Mouse (Mus musculus) C2C12 (cell line): ENCODE measurements around the gene Pan3. TPM values are rescaled to one million over a fixed set of nuclear protein-coding genes. Genes with fewer than 3 reads are reported as not detected.

Experiments
- H3K27me3 ChIP-seq: one replicate; pipeline ENCODE4 v1.6.1; 2011; ENCODE audit not compliant: control insufficient read depth, insufficient read depth, insufficient read length
- H3K36me3 ChIP-seq: one replicate; pipeline ENCODE4 v1.6.1; 2011; ENCODE audit not compliant: control insufficient read depth, insufficient read depth
- H3K4me3 ChIP-seq: one replicate; pipeline ENCODE4 v1.5.1; 2011; ENCODE audit warnings: mild to moderate bottlenecking, control low read depth; ENCODE audit not compliant: poor library complexity, insufficient read depth, severe bottlenecking
- H3K79me2 ChIP-seq: one replicate; pipeline ENCODE4 v1.6.1; 2011; ENCODE audit not compliant: control insufficient read depth, insufficient read depth
- H3K79me3 ChIP-seq: one replicate; pipeline ENCODE4 v1.6.1; 2011; ENCODE audit warnings: low read depth, control low read depth
- H3ac ChIP-seq: one replicate; pipeline ENCODE3; 2011; ENCODE audit warnings: low read depth; ENCODE audit not compliant: control insufficient read depth, insufficient read length
- CEBPB ChIP-seq: IDR thresholded peaks from one replicate; pipeline ENCODE4 v1.6.1; 2011; ENCODE audit warnings: low read depth, mild to moderate bottlenecking, control low read depth, moderate library complexity
- CTCF ChIP-seq: IDR thresholded peaks from one replicate; pipeline ENCODE4 v1.5.1; 2011; ENCODE audit not compliant: control insufficient read depth, insufficient read depth, insufficient read length
- FOSL1 ChIP-seq: IDR thresholded peaks from one replicate; pipeline ENCODE4 v1.8.0; 2011; ENCODE audit warnings: mild to moderate bottlenecking, low read length; ENCODE audit not compliant: poor library complexity, insufficient read depth, severe bottlenecking
- MAX ChIP-seq: IDR thresholded peaks from one replicate; pipeline ENCODE4 v1.6.1; 2011; ENCODE audit warnings: mild to moderate bottlenecking, control low read depth
- MYOD1 ChIP-seq: IDR thresholded peaks from one replicate; pipeline ENCODE4 v1.6.1; 2011; ENCODE audit warnings: low read depth; ENCODE audit not compliant: control insufficient read depth, insufficient read length
- MYOG ChIP-seq: IDR thresholded peaks from one replicate; pipeline ENCODE4 v1.6.1; 2011; ENCODE audit not compliant: control insufficient read depth, insufficient read length; ENCODE audit errors: extremely low read depth
- USF1 ChIP-seq: IDR thresholded peaks from one replicate; pipeline ENCODE4 v1.6.1; 2011; ENCODE audit warnings: low read depth, mild to moderate bottlenecking, control low read depth, moderate library complexity
- polyA plus RNA-seq: library from polyadenylated mRNA; unstranded; fragments of >200 nt; fragmentation: generic; extraction: Trizol; gene quantifications from one replicate; pipeline ENCODE4 v1.2.1, GENCODE M21; 2012; ENCODE audit warnings: missing spikeins

Pan3 gene
- polyA plus RNA-seq, 1 experiment, result 12.8 TPM

DNA sequence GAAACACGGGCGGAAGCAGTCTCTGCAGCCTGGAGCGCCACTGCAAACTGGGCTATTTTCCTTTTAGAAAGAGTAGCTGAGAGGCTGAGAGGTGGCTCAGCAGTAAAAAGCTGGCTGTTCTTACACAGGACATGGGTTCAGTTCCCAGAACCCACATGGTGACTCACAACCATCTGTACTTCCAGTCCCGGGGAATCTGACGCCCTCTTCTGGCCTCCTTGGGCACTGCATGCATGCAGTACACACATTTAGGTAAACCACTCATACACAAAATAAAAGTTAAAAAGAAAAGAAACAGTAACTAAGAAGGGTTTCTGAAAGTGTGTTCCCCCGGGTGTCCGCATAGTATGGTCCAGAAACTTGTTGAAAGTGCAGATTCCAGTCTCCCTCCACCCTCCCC, 149.2 kb downstream of the Pan3 start:
- H3K36me3 ChIP-seq, result no peaks in the 10 kb centered on the region

DNA sequence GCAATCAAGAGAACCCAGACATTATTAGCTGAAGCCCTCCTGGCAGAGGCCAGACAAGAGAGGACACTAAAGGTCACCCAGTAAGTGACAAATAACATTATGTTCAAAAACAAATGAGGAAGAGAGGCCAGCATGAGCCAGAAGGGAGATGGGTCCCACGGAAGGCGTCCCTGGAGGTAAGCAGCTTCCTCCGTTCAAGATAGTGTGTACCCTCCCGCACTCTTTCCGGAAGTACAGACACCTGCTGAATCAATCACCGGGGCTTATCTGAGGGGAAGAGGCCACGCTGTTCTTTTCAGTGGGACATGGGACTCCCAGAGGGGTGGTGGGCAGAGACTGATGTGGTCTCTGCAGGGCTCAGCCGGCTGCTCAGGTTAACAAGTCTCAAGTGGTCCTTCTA, 149.7 kb downstream of the Pan3 start:
- Histone ChIP-seq H3K27me3 (no peaks in the 10 kb centered on the region), H3K36me3 (no peaks in the 10 kb centered on the region), H3K79me3 (no peaks in the 10 kb centered on the region), H3K79me2 (no peaks in the 10 kb centered on the region), H3K4me3 (no peak overlapping the region), H3ac (no peak overlapping the region)
- TF ChIP-seq MYOD1 (no peak), FOSL1 (no peak), MAX (no peak), CTCF (no peak), MYOG (no peak), USF1 (no peak), CEBPB (no peak)

More for the DNA sequence above, 149.2 kb downstream of the Pan3 start:
- Histone ChIP-seq H3K4me3 (no peak overlapping the region), H3ac (no peak overlapping the region), H3K79me2 (no peaks in the 10 kb centered on the region), H3K79me3 (no peaks in the 10 kb centered on the region), H3K27me3 (no peaks in the 10 kb centered on the region)
- TF ChIP-seq MAX, result no peak
- TF ChIP-seq MYOG, result no peak
- TF ChIP-seq MYOD1, result no peak
- no peak for TF ChIP-seq USF1
- TF ChIP-seq FOSL1, result no peak
- no peak for TF ChIP-seq CEBPB

- H3K27me3 ChIP-seq, result no peaks in the 10 kb centered on the region
- TF ChIP-seq CEBPB (no peak), MYOG (no peak), MAX (no peak), FOSL1 (no peak), CTCF (no peak), USF1 (no peak), MYOD1 (no peak)
- H3K4me3 ChIP-seq, result no peak overlapping the region
- no peaks in the 10 kb centered on the region for H3K79me3 ChIP-seq
- no peaks in the 10 kb centered on the region for H3K79me2 ChIP-seq
- no peaks in the 10 kb centered on the region for H3K36me3 ChIP-seq
- no peak overlapping the region for H3ac ChIP-seq
Measured at GRCm38 (mm10) chr5:147580181-147580580, 150.2 kb downstream of the Pan3 start.

GRCm38 (mm10) chr5:147583702-147584298, 153.8 kb downstream of the Pan3 start:
- Histone ChIP-seq H3K36me3 (no peaks in the 10 kb centered on the region), H3ac (no peak overlapping the region), H3K4me3 (no peak overlapping the region), H3K79me2 (no peaks in the 10 kb centered on the region), H3K79me3 (no peaks in the 10 kb centered on the region), H3K27me3 (no peaks in the 10 kb centered on the region)
- no peak for TF ChIP-seq FOSL1
- no peak for TF ChIP-seq MYOG
- TF ChIP-seq CTCF, result no peak
- no peak for TF ChIP-seq MAX
- no peak for TF ChIP-seq USF1
- no peak for TF ChIP-seq CEBPB
- no peak for TF ChIP-seq MYOD1

- no peaks in the 10 kb centered on the region for H3K36me3 ChIP-seq
- H3K79me3 ChIP-seq, result no peaks in the 10 kb centered on the region
- TF ChIP-seq MYOD1 (no peak), FOSL1 (no peak), MYOG (no peak), MAX (no peak), CTCF (no peak), USF1 (no peak), CEBPB (no peak)
Measured at GRCm38 (mm10) chr5:147584648-147585047, 154.7 kb downstream of the Pan3 start.

GRCm38 (mm10) chr5:147585070-147585469, 155.1 kb downstream of the Pan3 start:
- Histone ChIP-seq H3ac (no peak overlapping the region), H3K36me3 (no peaks in the 10 kb centered on the region), H3K79me3 (no peaks in the 10 kb centered on the region), H3K79me2 (no peaks in the 10 kb centered on the region), H3K27me3 (no peaks in the 10 kb centered on the region), H3K4me3 (no peak overlapping the region)
- TF ChIP-seq FOSL1, result no peak
- TF ChIP-seq CEBPB, result no peak

More at GRCm38 (mm10) chr5:147584648-147585047, 154.7 kb downstream of the Pan3 start:
- no peaks in the 10 kb centered on the region for H3K79me2 ChIP-seq
- H3K4me3 ChIP-seq, result no peak overlapping the region
- no peaks in the 10 kb centered on the region for H3K27me3 ChIP-seq
- H3ac ChIP-seq, result no peak overlapping the region
